Mouse (Mus musculus): ENCODE data around the gene Tk1.

DNA sequence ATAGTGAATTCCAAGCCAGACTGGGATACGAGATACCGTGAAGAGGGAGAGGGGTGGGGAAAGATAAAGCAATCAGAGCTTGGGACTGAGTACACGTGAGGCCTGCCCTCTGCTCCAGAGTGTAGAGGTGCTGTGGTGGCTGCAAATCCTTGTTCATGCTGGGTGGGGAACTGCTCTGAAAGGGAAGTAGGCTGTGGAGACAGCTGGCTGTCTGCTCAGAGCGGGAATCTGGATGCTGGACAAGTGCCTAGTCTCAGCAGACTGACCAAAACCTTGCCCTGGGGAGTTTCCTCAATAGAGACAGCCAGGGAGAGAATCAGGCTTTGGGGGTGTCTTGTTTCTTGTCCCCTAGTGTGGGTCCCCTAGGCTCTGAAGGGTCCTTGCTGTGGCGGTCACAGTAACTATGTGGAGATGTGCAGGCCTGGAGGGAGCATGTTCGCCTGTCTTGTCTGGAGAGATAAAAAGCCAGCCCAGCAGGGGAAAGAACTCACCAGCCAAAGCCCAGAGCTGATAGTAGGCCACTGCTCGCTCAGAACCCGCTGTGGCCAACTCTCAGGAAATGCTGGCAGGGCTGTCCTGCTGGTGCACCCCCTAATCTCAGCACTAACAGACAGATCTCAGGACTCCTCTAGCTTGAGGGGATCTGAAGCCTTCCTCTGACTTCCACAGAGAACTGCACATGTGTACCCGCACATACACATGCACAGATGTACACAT lies 3.2 kb upstream of the Tk1 start:
- TF ChIP-seq POLR2A (IDR thresholded peaks at IDR 0.05; ENCODE audit: low read depth, low read length), result no peak
- no peak for TF ChIP-seq CTCF (IDR thresholded peaks at IDR 0.05; ENCODE audit: extremely low read depth, insufficient read depth, insufficient read length, insufficient replicate concordance)
